Mouse (Mus musculus) olfactory bulb, adult 2 months (tissue): ENCODE results near the gene Zgpat. TPM values are rescaled to one million over a fixed set of nuclear protein-coding genes. Genes with fewer than 3 reads are reported as not detected.

Experiments
- H3K27ac ChIP-seq: fragments of 200-500 bp; 2 replicates; pipeline ENCODE4 v1.5.1; 2012; ENCODE audit warnings: low read depth, low read length; ENCODE audit not compliant: insufficient read depth
- H3K4me1 ChIP-seq: fragments of 200-500 bp; 2 replicates; pipeline ENCODE4 v1.6.1; 2012; ENCODE audit warnings: low read length; ENCODE audit not compliant: control insufficient read depth, insufficient read depth
- H3K4me3 ChIP-seq: fragments of 200-500 bp; 2 replicates; pipeline ENCODE4 v1.5.1; 2012; ENCODE audit warnings: mild to moderate bottlenecking, low read depth, low read length, moderate library complexity; ENCODE audit not compliant: insufficient read depth
- CTCF ChIP-seq: fragments of 200-500 bp; IDR thresholded peaks from 2 replicates; pipeline ENCODE4 v1.5.1; 2012; ENCODE audit warnings: low read depth, mild to moderate bottlenecking, low read length, moderate library complexity; ENCODE audit not compliant: insufficient read depth
- POLR2A ChIP-seq: fragments of 200-500 bp; IDR thresholded peaks from 2 replicates; pipeline ENCODE4 v1.6.1; 2012; ENCODE audit warnings: mild to moderate bottlenecking, low read depth, low read length, moderate library complexity; ENCODE audit not compliant: insufficient read depth
- WGBS: fragments of 180-500 bp; shearing (Covaris S2); methylation state at CpG from one replicate; pipeline ENCODE4 v1.1.7; 2018; 5-methylcytosine and 5-hydroxymethylcytosine counted together
- polyA plus RNA-seq: library from polyadenylated mRNA; stranded (reverse); fragments of >200 nt; gene quantifications from 2 replicates; pipeline ENCODE4 v1.2.4, GENCODE M21; 2012; ENCODE audit warnings: low replicate concordance; ENCODE audit not compliant: missing spikeins, insufficient read depth, insufficient read length

Zgpat gene
- polyA plus RNA-seq, 1 experiment, result 445 TPM

- TF ChIP-seq POLR2A (no peak), CTCF (no peak)
- no peak overlapping the region for H3K27ac ChIP-seq
- WGBS, result 93% methylated on average over 5 of the region's 5 CpGs
- H3K4me1 ChIP-seq, result peaks cover 7% of the 10 kb centered on the region
- H3K4me3 ChIP-seq, result no peak overlapping the region
Measured at GRCm38 (mm10) chr2:181381107-181381506, 16.4 kb downstream of the Zgpat start.

- no peak overlapping the region for H3K4me3 ChIP-seq
- 92% methylated on average over 6 of the region's 6 CpGs for WGBS
- no peak overlapping the region for H3K27ac ChIP-seq
- H3K4me1 ChIP-seq, result peaks cover 11% of the 10 kb centered on the region
- TF ChIP-seq CTCF (no peak), POLR2A (no peak)
Measured at GRCm38 (mm10) chr2:181381631-181382306, 17.0 kb downstream of the Zgpat start.

GRCm38 (mm10) chr2:181384463-181384862 is 19.7 kb downstream of the Zgpat start:
- 86% methylated on average over 7 of the region's 7 CpGs for WGBS
- H3K4me1 ChIP-seq, result peaks cover 11% of the 10 kb centered on the region
- TF ChIP-seq CTCF, result no peak
- no peak for TF ChIP-seq POLR2A

DNA sequence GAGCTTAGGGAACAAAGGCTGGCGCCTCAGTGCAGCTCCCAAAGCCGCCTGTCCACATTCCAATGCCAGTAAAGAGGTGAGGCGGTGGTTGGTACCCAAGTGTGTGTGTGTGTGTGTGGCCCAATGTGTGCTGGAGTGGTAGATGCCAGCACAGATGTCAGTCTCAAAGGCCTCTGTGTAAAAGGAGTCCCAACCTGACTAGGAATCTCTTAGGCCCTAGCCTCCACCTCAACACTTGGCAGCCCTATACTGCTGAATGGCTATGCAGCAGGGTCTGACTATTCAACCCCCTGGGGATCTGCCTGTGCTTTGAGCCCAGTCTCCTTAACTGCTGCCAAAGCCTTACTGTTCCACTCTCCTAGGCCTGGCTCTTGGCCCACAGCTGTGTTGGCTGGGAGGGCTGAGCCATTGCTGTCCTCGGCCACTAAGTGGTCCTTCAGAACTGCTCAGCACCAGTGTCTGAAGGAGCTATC is 20.2 kb downstream of the Zgpat start:
- TF ChIP-seq POLR2A (no peak), CTCF (no peak)
- no peak overlapping the region for H3K27ac ChIP-seq
- peaks cover 11% of the 10 kb centered on the region for H3K4me1 ChIP-seq
- WGBS, result 45% methylated on average over 4 of the region's 4 CpGs
- no peak overlapping the region for H3K4me3 ChIP-seq

More at GRCm38 (mm10) chr2:181384463-181384862, 19.7 kb downstream of the Zgpat start:
- no peak overlapping the region for H3K27ac ChIP-seq
- H3K4me3 ChIP-seq, result no peak overlapping the region

- TF ChIP-seq POLR2A (no peak), CTCF (no peak)
- H3K27ac ChIP-seq, result no peak overlapping the region
- peaks cover 11% of the 10 kb centered on the region for H3K4me1 ChIP-seq
- 46% methylated on average over 3 of the region's 3 CpGs for WGBS
- no peak overlapping the region for H3K4me3 ChIP-seq
Measured at GRCm38 (mm10) chr2:181385885-181386284, 21.2 kb downstream of the Zgpat start.

DNA sequence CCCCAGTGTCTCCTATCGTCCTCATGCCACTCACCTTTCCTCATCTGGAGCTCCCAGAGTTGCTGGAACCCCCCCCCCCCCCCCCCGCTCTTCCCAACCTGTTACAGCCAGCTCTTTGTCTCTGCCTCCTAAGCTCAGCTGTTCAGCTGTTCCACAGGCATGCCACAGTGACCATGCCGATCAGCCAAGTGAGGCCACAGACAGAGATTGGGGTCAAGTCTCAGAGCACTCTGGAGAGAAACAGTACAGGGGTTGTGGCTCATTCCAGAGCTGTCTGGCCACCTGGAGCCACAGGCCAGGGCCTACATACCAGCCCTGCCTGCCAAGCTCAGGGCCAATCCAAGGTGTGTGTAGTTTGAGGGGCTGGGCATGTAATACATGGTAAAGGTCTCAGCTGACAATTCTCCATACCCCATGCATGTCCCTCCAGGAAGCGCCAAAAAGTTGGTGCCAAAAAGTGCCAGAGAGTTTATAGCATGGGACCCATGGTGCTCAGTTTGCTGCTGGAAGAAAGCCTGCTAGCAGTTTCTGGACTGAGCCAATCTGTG is 22.0 kb downstream of the Zgpat start:
- no peak for TF ChIP-seq CTCF
- TF ChIP-seq POLR2A, result no peak
- Histone ChIP-seq H3K4me1 (peaks cover 11% of the 10 kb centered on the region), H3K27ac (no peak overlapping the region), H3K4me3 (no peak overlapping the region)
- WGBS, result 86% methylated on average over 4 of the region's 4 CpGs

- Histone ChIP-seq H3K4me3 (no peak overlapping the region), H3K4me1 (peaks cover 5% of the 10 kb centered on the region), H3K27ac (no peak overlapping the region)
- TF ChIP-seq POLR2A, result no peak
- 71% methylated on average over 4 of the region's 4 CpGs for WGBS
Measured at GRCm38 (mm10) chr2:181390136-181390870, 25.6 kb downstream of the Zgpat start.

- H3K27ac ChIP-seq, result no peak overlapping the region
- TF ChIP-seq CTCF (no peak), POLR2A (no peak)
Measured at GRCm38 (mm10) chr2:181391022-181391421, 26.3 kb downstream of the Zgpat start.

DNA sequence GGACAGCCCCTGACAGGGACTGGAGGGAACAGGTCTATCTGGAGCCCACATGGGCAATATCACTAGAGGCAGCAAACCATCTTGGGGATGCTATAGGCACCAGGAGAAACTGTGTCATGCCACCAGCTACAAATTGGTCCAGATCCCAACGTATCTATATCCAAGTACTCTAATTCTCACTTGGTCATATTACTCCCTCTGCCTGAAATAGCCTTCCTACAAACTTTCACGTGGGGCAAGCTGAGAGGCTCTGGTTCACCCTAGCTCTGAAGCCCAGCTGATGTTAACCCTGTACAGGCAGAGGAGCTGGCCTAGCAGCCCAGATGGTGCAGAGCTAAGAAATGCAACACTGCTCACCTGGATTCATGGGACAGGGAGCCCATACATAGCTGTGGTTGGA is 26.8 kb downstream of the Zgpat start:
- 59% methylated on average over 2 of the region's 2 CpGs for WGBS
- Histone ChIP-seq H3K4me3 (no peak overlapping the region), H3K4me1 (no peaks in the 10 kb centered on the region), H3K27ac (no peak overlapping the region)
- TF ChIP-seq CTCF, result no peak
- no peak for TF ChIP-seq POLR2A

More at GRCm38 (mm10) chr2:181391022-181391421, 26.3 kb downstream of the Zgpat start:
- WGBS, result 91% methylated on average over 15 of the region's 15 CpGs
- Histone ChIP-seq H3K4me3 (no peak overlapping the region), H3K4me1 (peaks cover 4% of the 10 kb centered on the region; the same call in 1 of the 2 replicates)
